8 mouse cellular contexts compared by ENCODE assay signal in the genomic region with DNA sequence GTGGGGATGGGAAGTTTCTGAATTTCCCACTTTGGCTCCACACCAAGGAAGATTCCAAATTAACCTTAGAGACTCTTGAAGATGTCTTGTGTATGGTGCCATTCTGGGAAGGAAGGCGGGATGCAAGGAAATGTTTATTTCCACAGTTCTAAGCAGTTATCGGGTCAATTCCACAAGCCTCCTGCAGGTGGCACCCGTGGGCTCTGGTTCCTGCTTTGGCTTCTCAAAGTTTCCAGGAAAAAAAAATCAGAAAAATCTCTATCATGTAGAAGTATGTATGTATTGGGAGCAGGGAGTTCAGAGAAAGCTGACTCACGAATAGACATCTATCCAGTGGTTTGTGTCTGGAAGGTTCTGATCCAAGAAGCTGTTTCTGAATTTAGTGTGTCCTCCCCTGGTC. TPM values are rescaled to one million over a fixed set of nuclear protein-coding genes. Genes with fewer than 3 reads are reported as not detected.
DNase-seq lines count a peak whose midpoint lies in the region; ATAC-seq and TF ChIP-seq lines count a peak whose summit lies in the region.

No protein-coding gene starts in this region.

- no peak for TF ChIP-seq POLR2A in lung, adult 2 months (IDR thresholded peaks at IDR 0.05; ENCODE audit: borderline replicate concordance, extremely low read depth, low read depth, low read length)
- TF ChIP-seq POLR2A in olfactory bulb, adult 2 months (IDR thresholded peaks at IDR 0.05; ENCODE audit: insufficient read depth, low read depth, low read length): no peak

- no peaks in the 10 kb centered on the region for H3K9me3 ChIP-seq in embryonic facial prominence, embryonic 14.5 days (ENCODE audit: control insufficient read depth, low read length)

- H3K4me3 ChIP-seq in lung, adult 2 months (replicated peaks; ENCODE audit: extremely low read depth, low read depth, low read length): no peak overlapping the region
- H3K4me3 ChIP-seq in embryonic facial prominence, embryonic 14.5 days (ENCODE audit: low read depth, low read length): no peak overlapping the region
- no peak overlapping the region for H3K4me3 ChIP-seq in olfactory bulb, adult 2 months (ENCODE audit: insufficient read depth, low read depth, low read length)

- DNase-seq in frontal cortex, adult 2 months (ENCODE audit: extremely low spot score in 1 of 2, low spot score in 1 of 2): peak; percentile 3 to 65
- DNase-seq in frontal cortex, postnatal 14 days (ENCODE audit: low spot score in 2 of 2): no peak
- DNase-seq in lung, adult 2 months: no peak
- no peak for DNase-seq in lung, postnatal 25 days (ENCODE audit: low spot score)
- peak; percentile 80 for DNase-seq in NIH3T3 (ENCODE audit: low read depth)
- DNase-seq in embryonic facial prominence, embryonic 14.5 days (ENCODE audit: low spot score): peak; percentile 50
- no peak for DNase-seq in urinary bladder, postnatal 4 days (ENCODE audit: low spot score in 2 of 2)

- no peak overlapping the region for H3K4me2 ChIP-seq in embryonic facial prominence, embryonic 14.5 days (ENCODE audit: low read depth, low read length)

- peaks cover 84% of the 10 kb centered on the region for H3K27me3 ChIP-seq in embryonic facial prominence, embryonic 14.5 days (replicated peaks; ENCODE audit: control insufficient read depth, insufficient read depth, low read length)

- H3K4me1 ChIP-seq in lung, adult 2 months (ENCODE audit: control insufficient read depth, insufficient read depth, low read length): no peaks in the 10 kb centered on the region
- no peaks in the 10 kb centered on the region for H3K4me1 ChIP-seq in embryonic facial prominence, embryonic 14.5 days (ENCODE audit: control insufficient read depth, insufficient read depth, low read length)
- H3K4me1 ChIP-seq in olfactory bulb, adult 2 months (ENCODE audit: control insufficient read depth, insufficient read depth, low read length): no peaks in the 10 kb centered on the region

- peak; percentile 81 for TF ChIP-seq CTCF in lung, adult 2 months (IDR thresholded peaks at IDR 0.05; ENCODE audit: insufficient read depth, low read length)
- peak; percentile 53; the same call in 1 of the 2 replicates for TF ChIP-seq CTCF in olfactory bulb, adult 2 months (IDR thresholded peaks at IDR 0.05; ENCODE audit: insufficient read depth, low read depth, low read length)

- WGBS in lung, adult 2 months: under 1% methylated on average over 4 of the region's 4 CpGs
- 0% methylated on average over 4 of the region's 4 CpGs for WGBS in embryonic facial prominence, embryonic 14.5 days
- WGBS in olfactory bulb, adult 2 months: 1% methylated on average over 4 of the region's 4 CpGs

- no peaks in the 10 kb centered on the region for H3K36me3 ChIP-seq in embryonic facial prominence, embryonic 14.5 days (ENCODE audit: control insufficient read depth, insufficient read depth, low read length)

- no peak overlapping the region for H3K9ac ChIP-seq in embryonic facial prominence, embryonic 14.5 days (ENCODE audit: low read depth, low read length)

- ATAC-seq in embryonic facial prominence, embryonic 14.5 days (ENCODE audit: low read depth): no peak

- no peak overlapping the region for H3K27ac ChIP-seq in embryonic facial prominence, embryonic 14.5 days (replicated peaks; ENCODE audit: low read depth, low read length)
- no peak overlapping the region for H3K27ac ChIP-seq in olfactory bulb, adult 2 months (ENCODE audit: insufficient read depth, low read depth, low read length)

RNA-seq across cellular contexts. Expression of a gene that starts 9.1 kb away (rescaled TPM):
- not detected in 2 replicates for polyA plus RNA-seq in frontal cortex, adult 2 months (2012; rRNA removed)
- polyA plus RNA-seq in lung, adult 2 months (2012; rRNA removed): not detected in 2 replicates
- polyA plus RNA-seq in embryonic facial prominence, embryonic 14.5 days (2014; fragmentation: Nextera tagmentation; extraction: Ambion mirVana): 3.4 and 3.6 TPM in 2 replicates
- polyA plus RNA-seq in olfactory bulb, adult 2 months (2012; ENCODE audit: insufficient read depth, insufficient read length, low replicate concordance, missing spikeins): not detected in 2 replicates

Comparison
In these comparisons a context has a peak if more than half of its experiments do, and no peak if none do; other contexts are left out.
1. DNase-seq: peak in frontal cortex, adult 2 months (2 of 2), NIH3T3 (single experiment) and embryonic facial prominence, embryonic 14.5 days (single experiment); none in frontal cortex, postnatal 14 days (0 of 2), lung, adult 2 months (single experiment), lung, postnatal 25 days (single experiment) and urinary bladder, postnatal 4 days (0 of 2).